Comparison of ENCODE assay signal across 9 mouse cellular contexts in genomic region chr9:104277528-104278162, GRCm38 (mm10). TPM values are rescaled to one million over a fixed set of nuclear protein-coding genes. Genes with fewer than 3 reads are reported as not detected.
DNase-seq lines count a peak whose midpoint lies in the region; ATAC-seq and TF ChIP-seq lines count a peak whose summit lies in the region.
"Had no signal": no experiment of that assay in that cellular context is flagged by ENCODE, and none has a peak within 500 bp of the region (broad histone marks: within the 10 kb centered on the region; RNA-seq: fewer than 3 reads in every experiment).

No protein-coding gene starts in this region.

- H3K9ac ChIP-seq in forebrain, embryonic 12.5 days, result no peak overlapping the region
- no peak overlapping the region for H3K9ac ChIP-seq in hindbrain, postnatal 0 days (replicated peaks; ENCODE audit: low read length)
- H3K9ac ChIP-seq in liver, embryonic 14.5 days (replicated peaks), result no peak overlapping the region
- no peak overlapping the region for H3K9ac ChIP-seq in neural tube, embryonic 12.5 days

- DNase-seq in heart, adult 8-10 months (ENCODE audit: low spot score), result peak; percentile 28
- no peak for DNase-seq in heart, postnatal 25 days (ENCODE audit: low spot score)
- peak; percentile 45 for DNase-seq in MEL-GATA-1-ER (ENCODE audit: extremely low read depth, low read depth)
- peak; percentile 78 for DNase-seq in hindbrain, postnatal 0 days (ENCODE audit: low spot score)
- DNase-seq in liver, embryonic 14.5 days (ENCODE audit: low read depth in 3 of 3, low spot score in 3 of 3), result no peak
- DNase-seq in gastrocnemius, adult 18-20 months (ENCODE audit: low spot score), result no peak

- no peaks in the 10 kb centered on the region for H3K27me3 ChIP-seq in forebrain, embryonic 12.5 days
- H3K27me3 ChIP-seq in hindbrain, postnatal 0 days (ENCODE audit: insufficient read depth, low read length), result no peaks in the 10 kb centered on the region
- H3K27me3 ChIP-seq in liver, embryonic 14.5 days (ENCODE audit: control insufficient read depth, insufficient read depth, low read length), result no peaks in the 10 kb centered on the region
- H3K27me3 ChIP-seq in neural tube, embryonic 12.5 days (replicated peaks), result no peaks in the 10 kb centered on the region

- TF ChIP-seq EP300 in liver, embryonic 14.5 days (IDR thresholded peaks at IDR 0.05; ENCODE audit: low read depth), result no peak

- peak overlapping the region; percentile 36 for H3K4me2 ChIP-seq in forebrain, embryonic 12.5 days
- H3K4me2 ChIP-seq in hindbrain, postnatal 0 days (ENCODE audit: low read depth, low read length), result peak overlapping the region; percentile 35
- 0 out of 2 replicates have a peak overlapping the region, but pooled peaks have one; percentile 8 for H3K4me2 ChIP-seq in liver, embryonic 14.5 days (ENCODE audit: low read depth)
- peak overlapping the region; percentile 37 for H3K4me2 ChIP-seq in neural tube, embryonic 12.5 days (replicated peaks)

- H3K9me3 ChIP-seq in forebrain, embryonic 12.5 days, result no peaks in the 10 kb centered on the region
- no peaks in the 10 kb centered on the region for H3K9me3 ChIP-seq in hindbrain, postnatal 0 days (ENCODE audit: low read length)
- no peaks in the 10 kb centered on the region for H3K9me3 ChIP-seq in liver, embryonic 14.5 days (ENCODE audit: control insufficient read depth, low read length)
- H3K9me3 ChIP-seq in neural tube, embryonic 12.5 days, result no peaks in the 10 kb centered on the region
- H3K9me3 ChIP-seq: megakaryocyte, embryonic 14.5 days had no signal

- intact Hi-C loops in heart, postnatal 25 days (cut with DNase I), result loop anchor here (1.0 to 10.0 kb wide), 3 partner anchors 29 to 1107 kb away; no protein-coding TSS in a partner anchor

- no peak overlapping the region for H3K27ac ChIP-seq in forebrain, embryonic 12.5 days
- no peak overlapping the region for H3K27ac ChIP-seq in hindbrain, postnatal 0 days
- H3K27ac ChIP-seq in liver, embryonic 14.5 days, result no peak overlapping the region
- no peak overlapping the region for H3K27ac ChIP-seq in neural tube, embryonic 12.5 days

- TF ChIP-seq CTCF in hindbrain, postnatal 0 days (IDR thresholded peaks at IDR 0.05; ENCODE audit: low read depth), result peak; percentile 80
- peak; percentile 67 for TF ChIP-seq CTCF in liver, embryonic 14.5 days (IDR thresholded peaks at IDR 0.05; ENCODE audit: low read depth)

- 0 out of 2 replicates have a peak, but pooled peaks have one; percentile 57 for ATAC-seq in forebrain, embryonic 12.5 days (ENCODE audit: low FRiP score)
- peak; percentile 74 for ATAC-seq in hindbrain, postnatal 0 days
- ATAC-seq in liver, embryonic 14.5 days (ENCODE audit: insufficient read depth), result no peak
- ATAC-seq in neural tube, embryonic 12.5 days (ENCODE audit: low FRiP score, low read depth), result peak; percentile 65; the same call in 1 of the 2 replicates

- H3K4me3 ChIP-seq in forebrain, embryonic 12.5 days (replicated peaks), result 0 out of 2 replicates have a peak overlapping the region, but pooled peaks have one; percentile 7
- H3K4me3 ChIP-seq in hindbrain, postnatal 0 days (ENCODE audit: low read length), result no peak overlapping the region
- H3K4me3 ChIP-seq in liver, embryonic 14.5 days (ENCODE audit: insufficient read depth in 1 of 2, low read depth in 2 of 2, low read length in 2 of 2), result no peak overlapping the region
- H3K4me3 ChIP-seq in neural tube, embryonic 12.5 days, result no peak overlapping the region
- H3K4me3 ChIP-seq: megakaryocyte, embryonic 14.5 days had no signal

- H3K4me1 ChIP-seq in forebrain, embryonic 12.5 days, result no peaks in the 10 kb centered on the region
- no peaks in the 10 kb centered on the region for H3K4me1 ChIP-seq in hindbrain, postnatal 0 days (ENCODE audit: insufficient read depth, low read length)
- no peaks in the 10 kb centered on the region for H3K4me1 ChIP-seq in liver, embryonic 14.5 days (replicated peaks; ENCODE audit: control insufficient read depth in 2 of 2, insufficient read depth in 2 of 2, low read length in 1 of 2)
- no peaks in the 10 kb centered on the region for H3K4me1 ChIP-seq in neural tube, embryonic 12.5 days

- no peaks in the 10 kb centered on the region for H3K36me3 ChIP-seq in forebrain, embryonic 12.5 days (replicated peaks)
- no peaks in the 10 kb centered on the region for H3K36me3 ChIP-seq in hindbrain, postnatal 0 days (ENCODE audit: insufficient read depth, low read length)
- H3K36me3 ChIP-seq in liver, embryonic 14.5 days (replicated peaks; ENCODE audit: control insufficient read depth, insufficient read depth, low read depth), result no peaks in the 10 kb centered on the region
- H3K36me3 ChIP-seq in neural tube, embryonic 12.5 days, result no peaks in the 10 kb centered on the region

- WGBS in forebrain, embryonic 12.5 days, result 28% methylated on average over 18 of the region's 18 CpGs
- WGBS in hindbrain, postnatal 0 days, result 23% methylated on average over 18 of the region's 18 CpGs
- 19% methylated on average over 18 of the region's 18 CpGs for WGBS in liver, embryonic 14.5 days (ENCODE audit: insufficient replicate concordance)
- 26% methylated on average over 18 of the region's 18 CpGs for WGBS in neural tube, embryonic 12.5 days

RNA-seq across cellular contexts. Expression of gene Dnajc13, which starts 14.9 kb away (rescaled TPM):
- 10 to 100 TPM; 28.3 to 36.0 (median 32.0) TPM for total RNA-seq in heart, adult 8-10 months (2022)
- total RNA-seq in heart, postnatal 25 days (2021), result 10 to 100 TPM; 34.0 to 36.3 TPM
- polyA plus RNA-seq in forebrain, embryonic 12.5 days (2016; fragmentation: Nextera tagmentation; extraction: Ambion mirVana), result 21.7 and 26.7 TPM in 2 replicates
- total RNA-seq in hindbrain, postnatal 0 days (2014; rRNA removed), result 44.5 and 53.7 TPM in 2 replicates
- 14.2 and 15.2 TPM in 2 replicates for polyA plus RNA-seq in hindbrain, postnatal 0 days (2015; fragmentation: Nextera tagmentation; extraction: Ambion mirVana)
- polyA plus RNA-seq in liver, embryonic 14.5 days (2012; rRNA removed), result 9.3 and 15.6 TPM in 2 replicates
- polyA plus RNA-seq in liver, embryonic 14.5 days (2014; fragmentation: Nextera tagmentation; extraction: Ambion mirVana), result 7.0 and 10.4 TPM in 2 replicates
- 19.3 and 20.0 TPM in 2 replicates for polyA plus RNA-seq in neural tube, embryonic 12.5 days (2016; fragmentation: Nextera tagmentation; extraction: Ambion mirVana)
- total RNA-seq in gastrocnemius, adult 18-20 months (2021), result 10 to 100 TPM; 29.0 to 31.3 TPM

RNA-seq across cellular contexts. Expression of gene Acpp, which starts 59.9 kb away (rescaled TPM):
- total RNA-seq in heart, adult 8-10 months (2022), result under 1 TPM in 1 of 4 experiments, not detected in 3; 0.17 TPM
- total RNA-seq in heart, postnatal 25 days (2021), result not detected
- 0.09 and 0.47 TPM in 2 replicates for polyA plus RNA-seq in forebrain, embryonic 12.5 days (2016; fragmentation: Nextera tagmentation; extraction: Ambion mirVana)
- total RNA-seq in hindbrain, postnatal 0 days (2014; rRNA removed), result 0.65 and 3.1 TPM in 2 replicates
- 0.25 and 0.37 TPM in 2 replicates for polyA plus RNA-seq in hindbrain, postnatal 0 days (2015; fragmentation: Nextera tagmentation; extraction: Ambion mirVana)
- 0.13 and 0.17 TPM in 2 replicates for polyA plus RNA-seq in liver, embryonic 14.5 days (2012; rRNA removed)
- polyA plus RNA-seq in liver, embryonic 14.5 days (2014; fragmentation: Nextera tagmentation; extraction: Ambion mirVana), result 0.13 and 0.20 TPM in 2 replicates
- 0.27 TPM in 1 of 2 replicates, not detected in the other for polyA plus RNA-seq in neural tube, embryonic 12.5 days (2016; fragmentation: Nextera tagmentation; extraction: Ambion mirVana)
- total RNA-seq in gastrocnemius, adult 18-20 months (2021), result under 1 TPM; 0.05 TPM

Comparison
In these comparisons a context has a peak if more than half of its experiments do, and no peak if none do; other contexts are left out.
1. DNase-seq: peak in heart, adult 8-10 months (single experiment), MEL-GATA-1-ER (single experiment) and hindbrain, postnatal 0 days (single experiment); none in heart, postnatal 25 days (single experiment), liver, embryonic 14.5 days (0 of 3) and gastrocnemius, adult 18-20 months (single experiment).
2. Peak in every context shown above with its lines, with median percentiles within 50 percentile points of each other: H3K4me2 ChIP-seq.